Mouse (Mus musculus) monocyte, adult 5-6 weeks (primary cell): ENCODE measurements at regions not wholly inside any gene's neighbourhood (a gene's known extent, or its start where the extent isn't known, plus 50 kb on each side); places are given as distances from the start of the nearest gene placed in this dataset.
A peak's percentile ranks its signal among the peaks of the same experiment; 100 is the strongest.
"Not testable (repeated sequence)": the region's sequence is repeated elsewhere in the genome, so short reads cannot be mapped to it uniquely, and the experiment has no call there.

ENCODE experiments used
- ATAC-seq: fragments of 153-309, 156-312 bp; replicated peaks from 2 replicates; pipeline ENCODE4 v1.8.0; 2017; ENCODE audit warnings: mild to moderate bottlenecking; ENCODE audit not compliant: low TSS enrichment, insufficient number of reproducible peaks, severe bottlenecking, poor library complexity, low FRiP score

- ATAC-seq: not testable (repeated sequence)
Measured at GRCm38 (mm10) chrX:19341231-19342007, 139.7 kb downstream of the Tex13c3 start.

- no peak for ATAC-seq
Measured at GRCm38 (mm10) chrX:19313286-19313685, 167.8 kb downstream of the Tex13c3 start.

DNA sequence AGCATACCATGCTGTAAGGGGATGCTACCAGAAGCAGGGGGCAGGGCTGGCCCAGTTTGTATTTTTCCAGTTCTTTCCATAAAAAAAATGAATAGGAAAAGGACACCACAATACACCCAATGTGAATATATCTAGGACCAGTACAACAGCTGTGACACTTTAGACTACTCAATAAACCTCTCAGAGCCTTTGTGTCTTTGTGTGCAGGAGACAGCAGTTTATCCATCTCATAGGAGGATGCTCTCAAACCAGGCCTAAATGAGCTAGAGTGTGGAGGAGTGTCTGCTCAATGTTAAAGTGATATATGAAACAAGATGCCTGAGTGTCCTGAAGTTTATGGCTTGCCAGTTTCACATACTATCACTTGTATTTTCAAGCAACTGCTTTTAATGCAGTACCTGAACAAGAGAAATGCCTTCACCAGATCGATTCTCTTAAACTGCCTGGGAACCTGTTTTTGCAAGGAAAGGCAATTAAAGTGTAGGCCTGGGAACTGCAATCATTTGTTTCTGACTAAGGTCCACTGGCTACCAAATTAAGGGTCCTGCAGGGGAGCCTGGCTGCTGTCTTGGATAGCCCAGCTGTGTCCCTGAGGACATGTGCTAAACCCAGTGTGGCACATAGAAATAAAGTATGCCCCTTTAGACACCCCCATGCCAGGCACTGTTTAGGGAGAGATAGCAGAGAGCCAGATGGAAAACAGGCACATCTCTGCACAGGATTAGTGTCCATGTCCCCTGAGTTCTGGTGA, 169.1 kb downstream of the Tex13c3 start:
- no peak for ATAC-seq

GRCm38 (mm10) chrX:19311377-19311776, 169.7 kb downstream of the Tex13c3 start:
- no peak for ATAC-seq

- no peak for ATAC-seq
Measured at GRCm38 (mm10) chrX:19288171-19288570, 192.9 kb downstream of the Tex13c3 start.

- no peak for ATAC-seq
Measured at GRCm38 (mm10) chrX:19286431-19286830, 194.7 kb downstream of the Tex13c3 start.

GRCm38 (mm10) chrX:19285773-19286172, 195.3 kb downstream of the Tex13c3 start:
- no peak for ATAC-seq

- no peak for ATAC-seq
Measured at GRCm38 (mm10) chrX:19283078-19283477, 198.0 kb downstream of the Tex13c3 start.

GRCm38 (mm10) chrX:19264237-19264636, 216.9 kb downstream of the Tex13c3 start:
- ATAC-seq: no peak

DNA sequence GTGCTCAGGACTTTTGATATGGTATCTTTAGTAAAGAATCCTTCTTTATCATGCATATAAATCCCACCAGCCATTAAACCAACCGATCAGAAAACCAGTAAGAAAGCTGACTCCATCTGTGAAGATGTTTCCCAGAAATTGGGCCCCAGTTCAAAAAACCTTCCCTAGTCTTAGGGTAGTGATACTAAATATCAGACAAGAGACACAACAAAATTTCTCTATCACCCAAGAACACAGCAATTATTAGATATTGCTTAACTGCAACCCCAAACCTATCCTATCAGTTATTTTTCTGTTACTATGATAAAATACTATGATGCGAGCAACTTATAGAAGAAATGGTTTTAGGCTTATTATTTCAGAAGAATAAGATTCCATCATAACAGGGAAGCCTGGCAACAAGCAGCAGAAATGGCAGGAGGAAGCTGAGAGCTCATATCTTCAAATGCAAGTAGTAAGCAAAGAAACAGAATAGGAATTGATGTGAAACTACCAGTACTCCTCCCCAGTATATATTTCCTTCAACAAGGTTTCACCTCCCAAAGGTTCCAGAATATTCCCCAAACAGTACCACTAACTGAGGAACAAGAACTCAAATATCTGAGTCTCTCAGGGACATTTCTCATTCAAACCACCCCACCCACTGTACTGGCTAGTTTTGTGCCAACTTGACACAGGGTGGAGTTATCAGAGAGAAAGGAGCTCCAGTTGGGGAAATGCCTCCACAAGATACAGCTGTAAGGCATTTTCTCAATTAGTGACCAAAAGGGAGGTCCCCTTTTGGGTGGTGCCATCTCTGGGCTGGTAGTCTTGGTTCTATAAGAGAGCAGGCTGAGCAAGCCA, 234.1 kb downstream of the Tex13c3 start:
- ATAC-seq: no peak

- 0 out of 2 replicates have a peak, but pooled peaks have one; percentile 43 for ATAC-seq
Measured at GRCm38 (mm10) chrX:19237738-19238261, 243.3 kb downstream of the Tex13c3 start.

GRCm38 (mm10) chrX:19237048-19237737, 243.9 kb downstream of the Tex13c3 start:
- no peak for ATAC-seq

GRCm38 (mm10) chrX:19235449-19235848, 245.7 kb downstream of the Tex13c3 start:
- ATAC-seq: no peak

- ATAC-seq: no peak
Measured at GRCm38 (mm10) chrX:19231823-19232222, 249.3 kb downstream of the Tex13c3 start.

GRCm38 (mm10) chrX:19223336-19223735, 257.8 kb downstream of the Tex13c3 start:
- no peak for ATAC-seq

DNA sequence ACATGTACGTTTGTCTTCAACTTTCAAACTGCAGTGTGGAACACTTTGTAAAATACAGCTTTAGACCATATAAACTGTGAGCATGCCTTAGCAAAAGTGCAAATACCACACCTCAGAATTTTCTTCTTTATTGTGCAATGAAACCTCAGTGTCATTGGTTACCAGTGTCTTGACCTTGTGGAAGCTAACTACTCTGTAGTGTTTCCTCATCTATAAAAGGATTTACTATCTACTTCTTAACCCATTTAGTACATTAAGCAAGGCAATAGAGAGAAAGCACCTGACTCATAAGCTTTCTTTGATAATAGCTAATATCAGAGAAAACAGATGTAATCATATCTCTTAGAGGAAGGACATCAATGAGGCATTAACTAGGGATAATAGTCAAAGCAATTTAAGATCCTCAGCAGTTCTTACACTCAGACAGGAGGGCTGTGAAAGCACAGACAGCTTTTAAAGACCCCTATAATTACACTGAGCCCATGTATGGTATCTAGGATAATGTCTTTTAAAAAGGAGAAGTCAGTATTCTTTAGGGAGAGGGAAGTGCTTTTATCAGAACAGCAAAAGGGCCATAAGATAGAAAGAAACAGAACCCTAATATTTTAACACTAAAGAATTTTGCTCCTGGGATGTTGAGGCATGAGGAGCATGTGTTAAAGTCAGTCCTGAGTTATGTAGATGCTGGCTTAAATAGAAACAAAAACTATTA, 260.2 kb downstream of the Tex13c3 start:
- ATAC-seq: no peak

DNA sequence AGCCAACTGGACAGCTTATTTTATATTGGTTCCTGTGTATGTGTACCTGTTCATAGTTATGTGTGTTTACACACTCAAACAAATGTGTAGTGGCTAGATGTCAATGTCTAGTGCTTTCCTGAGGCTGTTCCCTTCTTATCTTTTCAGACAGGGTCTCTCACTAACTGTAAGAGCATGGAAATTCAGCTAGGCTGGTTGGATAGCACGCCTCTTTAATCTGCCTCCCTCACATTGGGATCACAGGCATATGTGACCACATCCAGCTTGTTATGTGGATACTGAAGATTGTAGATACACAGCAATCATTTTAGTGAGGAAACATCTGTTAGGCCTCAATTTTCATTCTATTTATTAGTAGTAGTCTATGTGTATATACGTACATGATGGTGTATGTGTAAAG, 261.4 kb downstream of the Tex13c3 start:
- ATAC-seq: no peak

DNA sequence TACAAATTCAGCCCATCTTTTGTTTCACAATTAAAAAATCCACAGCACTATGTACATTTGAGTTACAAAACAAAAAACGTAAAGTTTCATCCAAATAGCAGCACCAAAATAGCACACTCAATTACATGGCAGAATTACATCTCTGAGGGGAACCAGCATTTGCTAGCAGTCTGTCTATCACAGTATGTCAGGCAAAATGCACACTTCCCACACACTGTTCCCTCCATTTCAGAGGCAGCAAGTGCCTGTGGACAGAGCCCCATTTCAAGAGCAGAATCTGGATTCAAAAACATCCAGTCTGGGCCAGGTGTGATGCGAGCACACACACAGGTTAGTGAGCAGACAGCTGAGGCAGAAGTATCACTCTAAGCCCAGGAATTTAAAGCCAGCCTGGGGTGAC, 261.8 kb downstream of the Tex13c3 start:
- ATAC-seq: no peak
